Mouse (Mus musculus) mesoderm, embryonic 11.5 days (tissue): ENCODE results near the gene Clstn2.

ENCODE experiments used
- DNase-seq: peaks from one replicate; pipeline ENCODE4 v3.0.0-alpha.2; 2012; ENCODE audit warnings: low read depth, low spot score

The Clstn2 gene

GRCm38 (mm10) chr9:97774991-97775390, 258.0 kb downstream of the Clstn2 start:
- no peak for DNase-seq

GRCm38 (mm10) chr9:97773911-97774310, 259.1 kb downstream of the Clstn2 start:
- DNase-seq, result no peak

- DNase-seq, result no peak
Observed at GRCm38 (mm10) chr9:97772431-97772830, 260.6 kb downstream of the Clstn2 start.

- DNase-seq, result no peak
Observed at GRCm38 (mm10) chr9:97769331-97769730, 263.6 kb downstream of the Clstn2 start.

GRCm38 (mm10) chr9:97765251-97765767, 267.7 kb downstream of the Clstn2 start:
- no peak for DNase-seq

- DNase-seq, result no peak
Observed at GRCm38 (mm10) chr9:97763048-97763447, 269.9 kb downstream of the Clstn2 start.

- no peak for DNase-seq
Observed at GRCm38 (mm10) chr9:97755599-97756270, 277.2 kb downstream of the Clstn2 start.

- no peak for DNase-seq
Observed at GRCm38 (mm10) chr9:97753715-97754114, 279.3 kb downstream of the Clstn2 start.

- DNase-seq, result no peak
Observed at GRCm38 (mm10) chr9:97746574-97746973, 286.4 kb downstream of the Clstn2 start.

GRCm38 (mm10) chr9:97727715-97728486, 305.1 kb downstream of the Clstn2 start:
- no peak for DNase-seq

GRCm38 (mm10) chr9:97717728-97718127, 315.3 kb downstream of the Clstn2 start:
- DNase-seq, result no peak

- DNase-seq, result no peak
Observed at GRCm38 (mm10) chr9:97717005-97717404, 316.0 kb downstream of the Clstn2 start.

- no peak for DNase-seq
Observed at GRCm38 (mm10) chr9:97712888-97713287, 320.1 kb downstream of the Clstn2 start.

- no peak for DNase-seq
Observed at GRCm38 (mm10) chr9:97703901-97704503, 329.0 kb downstream of the Clstn2 start.

GRCm38 (mm10) chr9:97702989-97703388, 330.0 kb downstream of the Clstn2 start:
- DNase-seq, result no peak

GRCm38 (mm10) chr9:97699983-97700382, 333.0 kb downstream of the Clstn2 start:
- DNase-seq, result no peak

GRCm38 (mm10) chr9:97699020-97699419, 334.0 kb downstream of the Clstn2 start:
- DNase-seq, result no peak

- no peak for DNase-seq
Observed at GRCm38 (mm10) chr9:97698071-97698470, 334.9 kb downstream of the Clstn2 start.

- DNase-seq, result no peak
Observed at GRCm38 (mm10) chr9:97696655-97697235, 336.2 kb downstream of the Clstn2 start.

GRCm38 (mm10) chr9:97695278-97695677, 337.7 kb downstream of the Clstn2 start:
- DNase-seq, result no peak

- no peak for DNase-seq
Observed at GRCm38 (mm10) chr9:97686826-97687425, 346.1 kb downstream of the Clstn2 start.

- DNase-seq, result no peak
Observed at GRCm38 (mm10) chr9:97685664-97686063, 347.3 kb downstream of the Clstn2 start.
